Mouse (Mus musculus): ENCODE data around the gene Ifit2. TPM values are rescaled to one million over a fixed set of nuclear protein-coding genes. Genes with fewer than 3 reads are reported as not detected.

Gene Ifit2
- total RNA-seq, 2 experiments from 2014 or later, result 0.99 to 1.3 TPM

GRCm38 (mm10) chr19:34521978-34522377, 28.5 kb upstream of the Ifit2 start:
- no peak for TF ChIP-seq CTCF (IDR thresholded peaks at IDR 0.05)
- Histone ChIP-seq H3K4me3 (no peak overlapping the region), H3K27ac (no peak overlapping the region)
- DNase-seq, result no peak
- intact Hi-C loops (cut with DNase I), result no loop called here

- TF ChIP-seq CTCF (IDR thresholded peaks at IDR 0.05), result no peak
- DNase-seq, result no peak
- Histone ChIP-seq H3K27ac (no peak overlapping the region), H3K4me3 (no peak overlapping the region)
- intact Hi-C loops (cut with DNase I), result no loop called here
Observed at GRCm38 (mm10) chr19:34523106-34523725, 27.3 kb upstream of the Ifit2 start.

GRCm38 (mm10) chr19:34524646-34525045, 25.8 kb upstream of the Ifit2 start:
- intact Hi-C loops (cut with DNase I), result no loop called here

GRCm38 (mm10) chr19:34526321-34526923, 24.1 kb upstream of the Ifit2 start:
- peak overlapping the region; percentile 95 for H3K27ac ChIP-seq
- DNase-seq, result no peak
- intact Hi-C loops (cut with DNase I), result no loop called here
- peak overlapping the region; percentile 97 for H3K4me3 ChIP-seq
- TF ChIP-seq CTCF (IDR thresholded peaks at IDR 0.05), result peak; percentile 26; the same call in 1 of the 2 replicates

More at GRCm38 (mm10) chr19:34524646-34525045, 25.8 kb upstream of the Ifit2 start:
- no peak overlapping the region for H3K4me3 ChIP-seq
- no peak overlapping the region for H3K27ac ChIP-seq
- no peak for TF ChIP-seq CTCF (IDR thresholded peaks at IDR 0.05)
- no peak for DNase-seq

GRCm38 (mm10) chr19:34526941-34527682, 23.4 kb upstream of the Ifit2 start, which contains the start of gene Lipa:
Gene Lipa (minus strand): TSS chr19:34527474.
- peak; percentile 99 for DNase-seq
- intact Hi-C loops (cut with DNase I), result no loop called here
- no peak for TF ChIP-seq CTCF (IDR thresholded peaks at IDR 0.05)
- Histone ChIP-seq H3K4me3 (peak within 1 kb of the TSS; percentile 97), H3K27ac (peak within 1 kb of the TSS; percentile 95)

GRCm38 (mm10) chr19:34532061-34532751, 18.3 kb upstream of the Ifit2 start:
- no peak for DNase-seq
- H3K4me3 ChIP-seq, result no peak overlapping the region
- TF ChIP-seq CTCF (IDR thresholded peaks at IDR 0.05), result no peak
- intact Hi-C loops (cut with DNase I), result no loop called here
- no peak overlapping the region for H3K27ac ChIP-seq

GRCm38 (mm10) chr19:34539422-34539821, 11.1 kb upstream of the Ifit2 start:
- TF ChIP-seq CTCF (IDR thresholded peaks at IDR 0.05), result no peak

GRCm38 (mm10) chr19:34546211-34546610, 4.3 kb upstream of the Ifit2 start:
- Histone ChIP-seq H3K27ac (no peak overlapping the region), H3K4me3 (no peak overlapping the region)
- no peak for DNase-seq
- no peak for TF ChIP-seq CTCF (IDR thresholded peaks at IDR 0.05)
- intact Hi-C loops (cut with DNase I), result loop anchor here (2.0 to 10.0 kb wide), 3 partner anchors 117 to 379 kb away; partner anchors contain the start of gene Kif20b

More at GRCm38 (mm10) chr19:34539422-34539821, 11.1 kb upstream of the Ifit2 start:
- no peak for DNase-seq
- H3K27ac ChIP-seq, result no peak overlapping the region
- intact Hi-C loops (cut with DNase I), result no loop called here
- no peak overlapping the region for H3K4me3 ChIP-seq

GRCm38 (mm10) chr19:34547976-34548375, 2.5 kb upstream of the Ifit2 start:
- intact Hi-C loops (cut with DNase I), result loop anchor here (2.0 to 10.0 kb wide), 4 partner anchors 89 to 377 kb away; partner anchors contain the start of gene Kif20b
- H3K4me3 ChIP-seq, result no peak overlapping the region
- peak; percentile 84 for DNase-seq
- TF ChIP-seq CTCF (IDR thresholded peaks at IDR 0.05), result peak; percentile 85
- no peak overlapping the region for H3K27ac ChIP-seq

- Histone ChIP-seq H3K4me3 (peak overlapping the region; percentile 78), H3K27ac (peak overlapping the region; percentile 83)
- TF ChIP-seq CTCF (IDR thresholded peaks at IDR 0.05), result no peak
- intact Hi-C loops (cut with DNase I), result loop anchor here (5.0 kb wide), 1 partner anchor 37 kb away; no protein-coding TSS in a partner anchor
- DNase-seq, result no peak
Observed at GRCm38 (mm10) chr19:34550205-34550533, 325 bp upstream of the Ifit2 start.

GRCm38 (mm10) chr19:34551981-34552380, 1.5 kb downstream of the Ifit2 start:
- intact Hi-C loops (cut with DNase I), result loop anchor here (5.0 kb wide), 1 partner anchor 35 kb away; no protein-coding TSS in a partner anchor
- no peak; the same call in 1 of the 2 replicates for TF ChIP-seq CTCF (IDR thresholded peaks at IDR 0.05)
- peak overlapping the region; percentile 50 for H3K4me3 ChIP-seq
- H3K27ac ChIP-seq, result peak overlapping the region; percentile 78
- DNase-seq, result peak; percentile 20

GRCm38 (mm10) chr19:34553021-34553420, 2.5 kb downstream of the Ifit2 start:
- no peak for DNase-seq
- peak overlapping the region; percentile 50 for H3K4me3 ChIP-seq
- peak overlapping the region; percentile 78 for H3K27ac ChIP-seq
- intact Hi-C loops (cut with DNase I), result loop anchor here (5.0 kb wide), 1 partner anchor 34 kb away; no protein-coding TSS in a partner anchor
- no peak for TF ChIP-seq CTCF (IDR thresholded peaks at IDR 0.05)
